Mouse (Mus musculus): ENCODE measurements around the gene Mtch1. TPM values are rescaled to one million over a fixed set of nuclear protein-coding genes. Genes with fewer than 3 reads are reported as not detected.
"Not testable (repeated sequence)": the region's sequence is repeated elsewhere in the genome, so short reads cannot be mapped to it uniquely, and the experiment has no call there.

Mtch1 gene
- total RNA-seq, 2 experiments from 2014 or later = 330 to 395 TPM

GRCm38 (mm10) chr17:29336266-29336990 lies 11.3 kb downstream of the Mtch1 start:
- DNase-seq = peak; percentile 56

DNA sequence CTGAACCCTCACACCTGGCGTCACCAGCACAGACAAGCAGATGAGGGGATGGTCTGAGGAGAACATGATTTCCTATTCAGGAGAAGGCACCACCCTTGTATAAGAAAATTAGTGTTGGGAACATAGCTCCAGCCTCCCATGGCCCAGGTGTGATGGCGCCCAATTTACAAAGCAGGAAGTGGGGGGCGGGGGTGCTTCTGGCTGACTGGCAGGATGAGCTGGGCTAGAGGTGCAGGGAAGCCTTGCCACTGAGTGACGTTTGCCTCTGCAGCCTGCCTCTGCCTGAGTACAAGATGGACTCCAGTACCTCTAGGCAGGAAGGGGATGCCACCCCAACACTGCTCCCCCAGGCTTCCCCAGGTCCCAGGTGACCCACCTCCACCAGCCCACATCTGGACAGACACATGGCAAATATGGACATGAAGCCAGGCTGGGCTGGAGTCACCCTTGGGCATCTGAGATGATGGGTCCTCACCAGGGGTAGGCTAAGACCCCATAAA lies 15.5 kb downstream of the Mtch1 start:
- DNase-seq = no peak

GRCm38 (mm10) chr17:29330671-29331410 lies 16.9 kb downstream of the Mtch1 start:
- no peak for DNase-seq

DNA sequence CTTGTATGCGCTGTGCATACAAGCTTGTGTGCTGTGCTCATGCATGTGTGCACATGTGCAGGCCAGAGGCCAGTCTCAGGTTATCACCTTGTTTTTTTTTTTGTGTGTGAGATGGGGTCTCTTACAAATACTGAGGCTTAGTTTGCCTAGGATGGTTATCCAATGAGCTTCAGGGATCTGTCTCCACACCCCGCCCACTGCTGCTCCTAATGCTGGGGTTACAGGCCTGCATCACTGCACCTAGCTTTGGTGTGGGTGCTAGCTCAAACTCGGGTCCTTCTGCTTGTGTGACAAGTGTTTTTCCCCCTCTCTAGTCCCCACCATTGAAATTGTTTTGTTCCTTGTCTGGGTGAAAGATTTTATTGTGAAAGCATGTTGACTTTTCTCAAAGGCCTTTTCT lies 17.5 kb downstream of the Mtch1 start:
- DNase-seq = no peak

DNA sequence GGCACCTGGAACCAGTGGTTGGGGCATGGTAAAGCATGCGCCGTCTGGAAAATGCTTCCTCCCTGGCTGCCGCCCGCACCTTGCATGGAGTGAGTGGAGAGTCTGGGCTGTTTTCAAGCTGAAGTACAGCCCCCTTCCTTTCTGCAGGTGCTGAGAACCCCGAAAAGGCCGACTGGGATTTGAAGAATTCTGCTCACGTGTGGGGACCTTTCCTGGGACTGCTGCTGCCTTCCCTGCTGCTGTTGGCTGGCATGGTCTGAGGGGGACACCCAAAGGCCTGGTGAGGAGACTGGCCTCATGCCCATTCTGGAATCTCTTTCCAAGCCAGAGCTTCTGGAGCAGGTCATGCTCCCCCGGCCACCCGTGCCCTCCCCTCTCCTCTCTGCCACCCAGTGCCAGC lies 20.0 kb downstream of the Mtch1 start:
- DNase-seq = no peak

DNA sequence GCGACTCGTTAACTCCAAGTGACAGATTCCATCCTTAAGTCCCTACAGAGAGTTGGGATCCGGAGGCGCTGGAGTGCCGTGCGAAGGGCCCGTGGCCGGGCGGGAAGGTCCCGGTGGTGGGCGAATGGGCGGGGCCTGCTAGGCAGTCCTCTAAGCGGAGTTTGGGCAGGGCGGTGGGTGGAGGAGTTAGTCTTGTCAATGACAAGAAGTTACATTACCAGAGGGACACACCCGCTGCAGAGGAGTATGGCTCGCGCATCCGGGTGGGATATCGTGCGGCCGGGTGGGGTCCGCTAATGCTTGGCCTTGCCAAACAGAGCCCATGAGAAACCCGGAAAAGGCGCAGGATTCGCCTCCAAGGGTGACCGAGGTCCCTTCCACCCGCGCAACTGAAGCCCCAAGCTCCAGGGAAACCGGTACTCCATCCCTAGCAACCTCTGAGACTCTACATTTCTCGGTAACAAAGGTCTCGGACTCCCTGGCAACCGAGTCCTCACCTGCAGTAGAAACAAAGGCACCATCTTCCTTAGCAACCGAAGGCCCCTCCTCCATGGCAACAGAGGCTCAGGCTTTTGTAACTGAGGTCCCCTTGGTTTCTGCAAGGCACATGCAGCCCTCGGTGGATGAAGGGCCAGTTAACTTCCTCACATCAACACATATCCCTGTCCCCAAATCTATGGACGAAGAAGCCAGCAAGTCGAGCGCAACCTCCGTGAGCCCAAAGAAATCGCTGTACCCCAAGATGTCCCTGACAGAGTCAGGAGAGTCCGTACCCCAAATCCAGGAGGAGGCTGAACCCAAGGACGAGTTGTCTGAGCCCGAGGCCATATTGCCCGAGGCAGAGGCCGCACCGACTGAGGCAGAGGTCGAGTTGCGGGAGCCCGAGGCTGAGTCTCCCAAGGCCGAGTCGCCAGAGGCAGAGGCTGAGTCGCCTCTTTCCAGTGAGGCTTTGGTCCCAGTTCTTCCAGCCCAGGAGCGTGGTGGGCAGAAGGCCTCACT lies 20.9 kb downstream of the Mtch1 start:
- no peak for DNase-seq

DNA sequence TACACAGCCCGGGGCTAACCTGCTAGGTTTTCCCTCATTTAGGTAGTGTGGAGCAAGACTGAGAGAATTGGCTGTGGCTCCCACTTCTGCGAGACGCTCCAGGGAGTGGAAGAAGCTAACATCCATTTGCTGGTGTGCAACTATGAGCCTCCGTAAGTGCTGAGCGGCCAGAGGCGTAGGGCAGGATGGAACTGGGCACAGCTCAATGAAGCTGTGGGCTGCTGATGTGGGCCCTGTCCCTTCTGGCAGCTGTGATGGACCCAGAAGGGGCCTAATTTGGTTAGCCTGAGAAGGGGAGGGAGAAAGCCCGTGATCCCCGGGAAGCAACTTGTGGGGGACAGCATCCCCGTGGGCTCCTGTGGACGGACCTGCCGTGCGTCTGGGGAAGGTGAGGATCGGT lies 21.9 kb downstream of the Mtch1 start:
- DNase-seq = no peak

GRCm38 (mm10) chr17:29323625-29324024 lies 24.1 kb downstream of the Mtch1 start:
- no peak for DNase-seq

DNA sequence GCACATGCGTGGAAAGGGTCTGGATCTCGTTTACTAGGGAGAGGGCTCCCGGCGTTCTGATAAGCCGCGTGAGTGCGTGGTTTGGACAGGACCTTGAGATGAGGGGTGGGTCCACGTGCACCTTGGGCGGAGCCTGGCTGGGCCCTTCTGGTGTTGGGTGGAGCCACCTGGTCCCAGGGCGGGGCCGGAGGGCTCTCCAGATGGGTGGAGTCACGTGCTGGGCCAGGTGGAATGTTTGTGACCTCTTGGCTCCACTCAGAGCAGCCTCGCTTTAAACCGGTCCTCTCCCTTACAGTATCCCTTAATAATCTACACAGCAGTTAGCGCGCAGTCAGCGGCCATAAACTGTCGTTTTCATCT lies 25.2 kb downstream of the Mtch1 start:
- no peak for DNase-seq

- DNase-seq = no peak
Observed at GRCm38 (mm10) chr17:29321765-29322602, 25.8 kb downstream of the Mtch1 start.

GRCm38 (mm10) chr17:29319881-29320639 lies 27.7 kb downstream of the Mtch1 start:
- DNase-seq = no peak

GRCm38 (mm10) chr17:29319476-29319875 lies 28.3 kb downstream of the Mtch1 start:
- no peak for DNase-seq

- DNase-seq = no peak
Observed at GRCm38 (mm10) chr17:29318731-29319250, 28.9 kb downstream of the Mtch1 start.

DNA sequence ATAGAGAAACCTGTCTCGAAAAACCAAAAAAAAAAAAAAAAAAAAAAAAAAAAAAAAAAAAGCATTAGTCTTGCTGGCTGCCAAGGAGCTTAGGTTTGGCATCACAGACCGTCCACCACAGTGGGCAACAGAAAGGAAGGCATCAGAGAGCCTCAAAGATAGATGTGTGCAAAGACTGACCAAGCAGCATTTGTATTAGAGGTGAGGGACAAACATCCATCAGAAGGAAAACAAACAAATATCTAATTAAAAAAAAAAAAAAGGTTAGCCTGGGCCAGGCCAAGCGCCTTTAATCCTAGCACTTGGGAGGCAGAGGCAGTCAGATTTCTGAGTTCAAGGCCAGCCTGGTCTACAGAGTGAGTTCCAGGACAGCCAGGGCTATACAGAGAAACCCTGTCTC lies 30.4 kb downstream of the Mtch1 start, which contains the start of gene Pi16:
TSS of gene Pi16 (plus strand) at position 301 of the 400 bp plus-strand sequence.
- DNase-seq = not testable (repeated sequence)

DNA sequence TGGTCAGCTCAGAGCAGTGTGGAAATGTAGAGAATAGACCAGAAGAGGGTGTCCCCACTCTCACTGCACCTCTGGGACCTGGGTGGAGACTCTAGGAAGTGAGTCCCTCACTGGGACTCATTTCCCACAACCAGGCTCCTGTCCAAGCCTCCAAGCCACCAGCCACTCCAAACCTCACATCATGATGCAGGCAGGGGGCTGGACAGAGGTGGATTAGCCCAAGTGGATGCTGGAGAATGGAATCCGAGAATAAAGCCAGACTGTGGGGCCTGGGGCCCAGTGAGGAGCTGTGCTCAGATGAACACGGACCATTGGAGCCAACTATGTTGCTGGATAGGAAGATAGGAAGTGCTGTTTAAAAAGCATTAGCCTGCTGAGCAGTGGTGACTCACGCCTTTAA lies 30.8 kb downstream of the Mtch1 start:
- DNase-seq = no peak

GRCm38 (mm10) chr17:29315672-29316465 lies 31.9 kb downstream of the Mtch1 start:
- no peak for DNase-seq

DNA sequence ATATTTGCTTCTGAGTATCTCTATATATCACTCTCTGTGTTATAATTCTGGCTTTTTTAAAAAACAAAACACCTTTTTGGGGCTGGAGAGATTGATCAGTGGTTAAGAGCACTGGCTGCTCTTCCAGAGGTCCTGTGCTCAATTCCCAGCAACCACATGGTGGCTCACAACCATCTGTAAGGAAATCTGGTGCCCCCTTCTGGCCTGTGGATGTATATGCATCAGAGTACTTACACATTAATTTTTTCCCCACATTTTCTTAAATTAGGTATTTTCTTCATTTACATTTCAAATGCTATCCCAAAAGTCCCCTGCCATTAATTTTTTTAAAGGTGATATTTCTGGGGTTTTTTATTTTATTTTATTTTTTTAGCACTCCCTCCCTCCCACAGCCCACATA lies 34.4 kb downstream of the Mtch1 start:
- DNase-seq = no peak

DNA sequence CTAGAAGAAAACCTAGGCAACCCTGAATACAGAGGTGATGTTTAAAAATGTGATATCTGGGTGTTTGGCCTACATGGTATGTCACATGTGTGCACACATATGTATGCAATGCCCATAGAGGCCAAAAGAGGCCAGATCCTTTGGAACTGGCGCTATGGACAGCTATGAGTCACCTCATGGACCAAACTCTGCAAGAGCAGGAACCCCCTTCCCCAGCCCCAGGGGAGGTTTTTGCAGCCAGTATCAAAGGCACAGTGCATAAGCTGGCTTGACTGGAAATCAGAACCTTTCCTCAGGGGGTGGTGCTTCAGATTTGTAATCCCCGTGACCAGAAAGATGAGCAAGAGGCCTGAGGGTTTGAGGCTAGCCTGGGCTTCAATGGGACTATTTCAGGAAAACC lies 35.7 kb downstream of the Mtch1 start:
- no peak for DNase-seq

- no peak for DNase-seq
Observed at GRCm38 (mm10) chr17:29311602-29312001, 36.1 kb downstream of the Mtch1 start.
